In the genomic region with DNA sequence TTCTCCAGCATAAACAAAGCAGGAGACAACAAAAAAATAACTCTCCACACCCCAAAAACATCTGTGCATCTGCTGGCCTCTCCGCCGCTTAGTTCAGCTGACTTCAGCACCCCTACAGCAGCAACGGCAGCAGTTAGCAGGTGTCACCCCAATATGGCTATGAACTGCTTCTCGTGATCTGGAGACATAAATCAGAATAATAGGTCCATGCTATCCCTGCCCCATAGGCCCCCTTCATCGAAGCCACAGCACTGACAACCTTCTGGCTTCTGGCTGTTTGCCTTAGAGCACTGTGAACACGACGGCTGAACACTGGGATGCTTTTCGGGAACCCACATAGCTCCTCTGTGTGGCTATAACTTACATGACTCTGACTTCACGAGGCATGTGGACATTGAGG, we compare ENCODE assay signal across 25 mouse cellular contexts.
DNase-seq lines count a peak whose midpoint lies in the region; ATAC-seq and TF ChIP-seq lines count a peak whose summit lies in the region.
"Had no signal": no experiment of that assay in that cellular context is flagged by ENCODE, and none has a peak within 500 bp of the region (broad histone marks: within the 10 kb centered on the region; RNA-seq: fewer than 3 reads in every experiment).

No protein-coding gene starts in this region.

- H3K9ac ChIP-seq in hindbrain, embryonic 14.5 days, result no peak overlapping the region
- H3K9ac ChIP-seq in hindbrain, postnatal 0 days (replicated peaks; ENCODE audit: low read length), result no peak overlapping the region
- H3K9ac ChIP-seq in embryonic facial prominence, embryonic 14.5 days (ENCODE audit: low read depth, low read length), result no peak overlapping the region
- H3K9ac ChIP-seq in neural tube, embryonic 12.5 days, result no peak overlapping the region
- H3K9ac ChIP-seq in midbrain, embryonic 16.5 days (ENCODE audit: low read depth, low read length), result no peak overlapping the region
- H3K9ac ChIP-seq: forebrain, embryonic 15.5 days; liver, embryonic 14.5 days; lung, embryonic 14.5 days had no signal

- no peak overlapping the region for H3K4me2 ChIP-seq in hindbrain, embryonic 14.5 days (replicated peaks)
- no peak overlapping the region for H3K4me2 ChIP-seq in hindbrain, postnatal 0 days (ENCODE audit: low read depth, low read length)
- no peak overlapping the region for H3K4me2 ChIP-seq in embryonic facial prominence, embryonic 14.5 days (ENCODE audit: low read depth, low read length)
- no peak overlapping the region for H3K4me2 ChIP-seq in neural tube, embryonic 12.5 days (replicated peaks)
- no peak overlapping the region for H3K4me2 ChIP-seq in midbrain, embryonic 16.5 days (ENCODE audit: low read length)
- H3K4me2 ChIP-seq: forebrain, embryonic 15.5 days; heart, embryonic 11.5 days; lung, embryonic 14.5 days had no signal

- H3K36me3 ChIP-seq in hindbrain, embryonic 14.5 days (replicated peaks; ENCODE audit: control insufficient read depth, insufficient read depth), result no peaks in the 10 kb centered on the region
- no peaks in the 10 kb centered on the region for H3K36me3 ChIP-seq in hindbrain, postnatal 0 days (ENCODE audit: insufficient read depth, low read length)
- H3K36me3 ChIP-seq in embryonic facial prominence, embryonic 10.5 days (replicated peaks), result no peaks in the 10 kb centered on the region
- H3K36me3 ChIP-seq in embryonic facial prominence, embryonic 14.5 days (ENCODE audit: control insufficient read depth, insufficient read depth, low read length), result no peaks in the 10 kb centered on the region
- H3K36me3 ChIP-seq in neural tube, embryonic 12.5 days, result no peaks in the 10 kb centered on the region
- no peaks in the 10 kb centered on the region for H3K36me3 ChIP-seq in midbrain, embryonic 16.5 days (ENCODE audit: control insufficient read depth, insufficient read depth, low read length)
- H3K36me3 ChIP-seq: forebrain, embryonic 15.5 days had no signal

- no peaks in the 10 kb centered on the region for H3K27me3 ChIP-seq in hindbrain, embryonic 14.5 days (ENCODE audit: control insufficient read depth, insufficient read depth, low read length)
- H3K27me3 ChIP-seq in hindbrain, postnatal 0 days (ENCODE audit: insufficient read depth, low read length), result no peaks in the 10 kb centered on the region
- no peaks in the 10 kb centered on the region for H3K27me3 ChIP-seq in embryonic facial prominence, embryonic 10.5 days (replicated peaks; ENCODE audit: low read depth, poor library complexity, severe bottlenecking)
- no peaks in the 10 kb centered on the region for H3K27me3 ChIP-seq in embryonic facial prominence, embryonic 14.5 days (replicated peaks; ENCODE audit: control insufficient read depth, insufficient read depth, low read length)
- no peaks in the 10 kb centered on the region for H3K27me3 ChIP-seq in neural tube, embryonic 12.5 days (replicated peaks)
- no peaks in the 10 kb centered on the region; the same call in 1 of the 2 replicates for H3K27me3 ChIP-seq in midbrain, embryonic 16.5 days (ENCODE audit: control insufficient read depth, insufficient read depth, low read depth, low read length)
- H3K27me3 ChIP-seq: forebrain, embryonic 15.5 days; Patski had no signal

- no peak for ATAC-seq in hindbrain, embryonic 14.5 days (ENCODE audit: low FRiP score)
- ATAC-seq in hindbrain, postnatal 0 days, result no peak
- ATAC-seq in embryonic facial prominence, embryonic 14.5 days (ENCODE audit: low read depth), result no peak
- 0 out of 2 replicates have a peak, but pooled peaks have one; percentile 9 for ATAC-seq in neural tube, embryonic 12.5 days (ENCODE audit: low FRiP score, low read depth)
- ATAC-seq in midbrain, embryonic 16.5 days, result no peak
- ATAC-seq: forebrain, embryonic 15.5 days; Patski had no signal

- no peak for DNase-seq in hindbrain, embryonic 14.5 days (ENCODE audit: low spot score)
- DNase-seq in hindbrain, postnatal 0 days (ENCODE audit: low spot score), result no peak
- DNase-seq in embryonic facial prominence, embryonic 10.5 days (ENCODE audit: low spot score), result no peak
- DNase-seq in embryonic facial prominence, embryonic 14.5 days (ENCODE audit: low spot score), result no peak
- DNase-seq in urinary bladder, postnatal 25 days (ENCODE audit: low spot score), result no peak
- DNase-seq in testis, postnatal 10 days (ENCODE audit: low spot score), result no peak
- DNase-seq: adrenal gland, postnatal 10 days; cerebellum, adult 8-10 months; gastrocnemius, postnatal 25 days; heart, adult 18-20 months; heart, postnatal 4 days; kidney, adult 2 months; kidney, postnatal 36 days; liver; lung, postnatal 14 days; midbrain, embryonic 14.5 days; right cerebral cortex, postnatal 25 days had no signal

- 0 out of 2 replicates have a peak, but pooled peaks cover 4% of the 10 kb centered on the region for H3K4me1 ChIP-seq in hindbrain, embryonic 14.5 days (replicated peaks; ENCODE audit: control insufficient read depth, insufficient read depth, low read length)
- 0 out of 2 replicates have a peak, but pooled peaks cover 3% of the 10 kb centered on the region for H3K4me1 ChIP-seq in hindbrain, postnatal 0 days (ENCODE audit: insufficient read depth, low read length)
- peaks cover 25% of the 10 kb centered on the region for H3K4me1 ChIP-seq in embryonic facial prominence, embryonic 10.5 days
- H3K4me1 ChIP-seq in embryonic facial prominence, embryonic 14.5 days (ENCODE audit: control insufficient read depth, insufficient read depth, low read length), result peaks cover 14% of the 10 kb centered on the region; the same call in 1 of the 2 replicates
- peaks cover 9% of the 10 kb centered on the region; the same call in 1 of the 2 replicates for H3K4me1 ChIP-seq in neural tube, embryonic 12.5 days
- peaks cover 6% of the 10 kb centered on the region; the same call in 1 of the 2 replicates for H3K4me1 ChIP-seq in midbrain, embryonic 16.5 days (ENCODE audit: control insufficient read depth, insufficient read depth, low read length)
- H3K4me1 ChIP-seq: forebrain, embryonic 15.5 days had no signal

- no peak for TF ChIP-seq CTCF in hindbrain, postnatal 0 days (IDR thresholded peaks at IDR 0.05; ENCODE audit: low read depth)

- no peak overlapping the region for H3K4me3 ChIP-seq in hindbrain, embryonic 14.5 days (replicated peaks; ENCODE audit: low read length)
- H3K4me3 ChIP-seq in hindbrain, postnatal 0 days (ENCODE audit: low read length), result no peak overlapping the region
- no peak overlapping the region for H3K4me3 ChIP-seq in embryonic facial prominence, embryonic 10.5 days
- no peak overlapping the region for H3K4me3 ChIP-seq in embryonic facial prominence, embryonic 14.5 days (ENCODE audit: low read depth, low read length)
- no peak overlapping the region for H3K4me3 ChIP-seq in neural tube, embryonic 12.5 days
- no peak overlapping the region for H3K4me3 ChIP-seq in midbrain, embryonic 16.5 days (ENCODE audit: low read depth, low read length)
- H3K4me3 ChIP-seq: forebrain, embryonic 15.5 days; layer of hippocampus, adult 2 months had no signal

- no peaks in the 10 kb centered on the region for H3K9me3 ChIP-seq in hindbrain, embryonic 14.5 days (ENCODE audit: control insufficient read depth, low read length)
- no peaks in the 10 kb centered on the region for H3K9me3 ChIP-seq in hindbrain, postnatal 0 days (ENCODE audit: low read length)
- H3K9me3 ChIP-seq in embryonic facial prominence, embryonic 10.5 days, result no peaks in the 10 kb centered on the region
- no peaks in the 10 kb centered on the region for H3K9me3 ChIP-seq in embryonic facial prominence, embryonic 14.5 days (ENCODE audit: control insufficient read depth, low read length)
- no peaks in the 10 kb centered on the region for H3K9me3 ChIP-seq in neural tube, embryonic 12.5 days
- H3K9me3 ChIP-seq in midbrain, embryonic 16.5 days (replicated peaks; ENCODE audit: control insufficient read depth, low read length, poor library complexity, severe bottlenecking), result no peaks in the 10 kb centered on the region
- H3K9me3 ChIP-seq: forebrain, embryonic 15.5 days had no signal

- 72% methylated on average over 9 of the region's 9 CpGs for WGBS in hindbrain, embryonic 14.5 days
- WGBS in hindbrain, postnatal 0 days, result 55% methylated on average over 9 of the region's 9 CpGs
- WGBS in embryonic facial prominence, embryonic 10.5 days, result 88% methylated on average over 9 of the region's 9 CpGs
- WGBS in embryonic facial prominence, embryonic 14.5 days, result 65% methylated on average over 9 of the region's 9 CpGs
- 61% methylated on average over 9 of the region's 9 CpGs for WGBS in neural tube, embryonic 12.5 days
- 82% methylated on average over 9 of the region's 9 CpGs for WGBS in midbrain, embryonic 16.5 days

- peak overlapping the region; percentile 54; the same call in 1 of the 2 replicates for H3K27ac ChIP-seq in hindbrain, embryonic 14.5 days
- H3K27ac ChIP-seq in hindbrain, postnatal 0 days, result no peak overlapping the region
- H3K27ac ChIP-seq in embryonic facial prominence, embryonic 10.5 days (replicated peaks), result peak overlapping the region; percentile 49; the same call in 1 of the 2 replicates
- H3K27ac ChIP-seq in embryonic facial prominence, embryonic 14.5 days (replicated peaks; ENCODE audit: low read depth, low read length), result peak overlapping the region; percentile 49; the same call in 1 of the 2 replicates
- no peak overlapping the region for H3K27ac ChIP-seq in neural tube, embryonic 12.5 days
- H3K27ac ChIP-seq in midbrain, embryonic 16.5 days (ENCODE audit: low read length), result no peak overlapping the region
- H3K27ac ChIP-seq: forebrain, embryonic 15.5 days; layer of hippocampus, adult 2 months; liver, embryonic 14.5 days had no signal

Comparison
In these comparisons a context has a peak if more than half of its experiments do, and no peak if none do; other contexts are left out.
1. H3K27ac ChIP-seq: peak in hindbrain, embryonic 14.5 days (single experiment), embryonic facial prominence, embryonic 10.5 days (single experiment) and embryonic facial prominence, embryonic 14.5 days (single experiment); none in hindbrain, postnatal 0 days (single experiment), neural tube, embryonic 12.5 days (single experiment) and midbrain, embryonic 16.5 days (single experiment).